Mouse (Mus musculus): Measurements from ENCODE around the gene Klf2. TPM values are rescaled to one million over a fixed set of nuclear protein-coding genes. Genes with fewer than 3 reads are reported as not detected.

Klf2 gene
- total RNA-seq (2014; rRNA removed) (3.8 and 4.0 TPM in 2 replicates), polyA plus RNA-seq (2015; fragmentation: Nextera tagmentation; extraction: Ambion mirVana) (9.5 and 10.1 TPM in 2 replicates)

GRCm38 (mm10) chr8:72318801-72319322, at the start of gene Klf2:
Gene Klf2, plus strand, starts transcription at chr8:72319033.
- H3K4me3 ChIP-seq (ENCODE audit: low read depth, low read length) = peak within 1 kb of the TSS; percentile 56
- ATAC-seq = peak; percentile 93
- H3K36me3 ChIP-seq (ENCODE audit: insufficient read depth) = no peaks in the 10 kb centered on the region
- peak within 1 kb of the TSS; percentile 58 for H3K9ac ChIP-seq
- no peak within 1 kb of the TSS for H3K27ac ChIP-seq (ENCODE audit: low read depth, low read length)
- DNase-seq = peak; percentile 87
- H3K4me1 ChIP-seq (ENCODE audit: insufficient read depth) = no peaks in the 10 kb centered on the region
- H3K4me2 ChIP-seq (ENCODE audit: low read depth) = peak within 1 kb of the TSS; percentile 83
- 2% methylated on average over 46 of the region's 46 CpGs for WGBS
- TF ChIP-seq CTCF (IDR thresholded peaks at IDR 0.05; ENCODE audit: low read depth) = peak; percentile 7; the same call in 1 of the 2 replicates
- H3K27me3 ChIP-seq (ENCODE audit: insufficient read depth, low read length) = peaks cover 17% of the 10 kb centered on the region
- H3K9me3 ChIP-seq (ENCODE audit: low read length) = no peaks in the 10 kb centered on the region

- no peak overlapping the region for H3K9ac ChIP-seq
- no peak overlapping the region for H3K4me3 ChIP-seq (ENCODE audit: low read depth, low read length)
- H3K4me2 ChIP-seq (ENCODE audit: low read depth) = no peak overlapping the region
- ATAC-seq (no peak), DNase-seq (no peak)
- no peaks in the 10 kb centered on the region for H3K36me3 ChIP-seq (ENCODE audit: insufficient read depth)
- no peaks in the 10 kb centered on the region for H3K27me3 ChIP-seq (ENCODE audit: insufficient read depth, low read length)
- WGBS = 90% methylated on average over 12 of the region's 12 CpGs
- H3K27ac ChIP-seq (ENCODE audit: low read depth, low read length) = no peak overlapping the region
- H3K9me3 ChIP-seq (ENCODE audit: low read length) = no peaks in the 10 kb centered on the region
- no peak for TF ChIP-seq CTCF (IDR thresholded peaks at IDR 0.05; ENCODE audit: low read depth)
- H3K4me1 ChIP-seq (ENCODE audit: insufficient read depth) = no peaks in the 10 kb centered on the region
Observed at GRCm38 (mm10) chr8:72270606-72271005, 48.2 kb upstream of the Klf2 start.

GRCm38 (mm10) chr8:72271051-72271660, 47.7 kb upstream of the Klf2 start:
- Histone ChIP-seq H3K27me3 (ENCODE audit: insufficient read depth, low read length) (no peaks in the 10 kb centered on the region), H3K4me2 (ENCODE audit: low read depth) (no peak overlapping the region), H3K4me1 (ENCODE audit: insufficient read depth) (no peaks in the 10 kb centered on the region), H3K36me3 (ENCODE audit: insufficient read depth) (no peaks in the 10 kb centered on the region), H3K9ac (no peak overlapping the region), H3K27ac (ENCODE audit: low read depth, low read length) (no peak overlapping the region), H3K4me3 (ENCODE audit: low read depth, low read length) (no peak overlapping the region), H3K9me3 (ENCODE audit: low read length) (no peaks in the 10 kb centered on the region)
- 68% methylated on average over 11 of the region's 11 CpGs for WGBS
- no peak for TF ChIP-seq CTCF (IDR thresholded peaks at IDR 0.05; ENCODE audit: low read depth)
- DNase-seq (no peak), ATAC-seq (no peak)

GRCm38 (mm10) chr8:72271691-72272090, 47.1 kb upstream of the Klf2 start:
- Histone ChIP-seq H3K9me3 (ENCODE audit: low read length) (no peaks in the 10 kb centered on the region), H3K27ac (ENCODE audit: low read depth, low read length) (no peak overlapping the region), H3K4me2 (ENCODE audit: low read depth) (no peak overlapping the region), H3K9ac (no peak overlapping the region), H3K4me1 (ENCODE audit: insufficient read depth) (no peaks in the 10 kb centered on the region), H3K36me3 (ENCODE audit: insufficient read depth) (no peaks in the 10 kb centered on the region), H3K4me3 (ENCODE audit: low read depth, low read length) (no peak overlapping the region), H3K27me3 (ENCODE audit: insufficient read depth, low read length) (no peaks in the 10 kb centered on the region)
- DNase-seq (no peak), ATAC-seq (no peak)
- WGBS = 76% methylated on average over 3 of the region's 3 CpGs
- TF ChIP-seq CTCF (IDR thresholded peaks at IDR 0.05; ENCODE audit: low read depth) = no peak

GRCm38 (mm10) chr8:72272361-72272760, 46.5 kb upstream of the Klf2 start:
- no peak overlapping the region for H3K4me2 ChIP-seq (ENCODE audit: low read depth)
- DNase-seq = peak; percentile 21
- H3K36me3 ChIP-seq (ENCODE audit: insufficient read depth) = no peaks in the 10 kb centered on the region
- TF ChIP-seq CTCF (IDR thresholded peaks at IDR 0.05; ENCODE audit: low read depth) = peak; percentile 63
- H3K4me3 ChIP-seq (ENCODE audit: low read depth, low read length) = no peak overlapping the region
- 21% methylated on average over 3 of the region's 3 CpGs for WGBS
- H3K27me3 ChIP-seq (ENCODE audit: insufficient read depth, low read length) = no peaks in the 10 kb centered on the region
- no peak overlapping the region for H3K27ac ChIP-seq (ENCODE audit: low read depth, low read length)
- peak; percentile 80 for ATAC-seq
- H3K9me3 ChIP-seq (ENCODE audit: low read length) = no peaks in the 10 kb centered on the region
- H3K4me1 ChIP-seq (ENCODE audit: insufficient read depth) = no peaks in the 10 kb centered on the region
- H3K9ac ChIP-seq = no peak overlapping the region

DNA sequence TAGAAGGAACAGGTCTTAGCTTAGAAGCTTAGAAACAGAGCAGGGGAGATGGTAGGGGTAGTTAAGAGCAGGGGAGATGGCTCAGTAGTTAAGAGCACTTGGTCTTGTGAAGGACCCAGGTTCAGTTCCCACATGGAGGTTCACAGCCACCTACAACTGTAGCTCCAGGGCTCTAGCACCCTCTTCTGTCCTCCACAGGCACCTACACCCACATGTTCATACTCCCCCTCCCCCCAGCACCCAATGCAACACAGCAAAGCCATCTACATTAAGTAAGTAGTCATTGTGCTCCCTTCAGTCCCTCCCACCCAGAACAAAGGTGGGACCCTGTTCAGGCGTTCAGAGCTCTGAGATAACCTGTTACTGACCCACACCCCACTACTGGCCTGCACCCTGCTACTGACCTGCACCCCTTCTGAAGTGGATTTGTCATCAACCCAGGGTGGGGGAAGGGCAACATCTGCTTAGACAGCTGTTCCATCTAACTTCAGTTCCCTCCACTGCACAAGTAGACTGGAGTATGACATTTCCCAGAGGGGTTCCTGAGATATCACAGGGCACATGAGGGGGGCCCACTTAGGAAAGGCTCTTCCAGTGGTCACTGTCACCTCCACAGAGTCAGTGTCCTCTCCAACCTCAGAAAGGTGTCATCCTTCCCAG, 45.6 kb upstream of the Klf2 start:
- no peaks in the 10 kb centered on the region for H3K9me3 ChIP-seq (ENCODE audit: low read length)
- no peak overlapping the region for H3K4me2 ChIP-seq (ENCODE audit: low read depth)
- no peaks in the 10 kb centered on the region for H3K27me3 ChIP-seq (ENCODE audit: insufficient read depth, low read length)
- ATAC-seq (no peak), DNase-seq (no peak)
- no peak overlapping the region for H3K4me3 ChIP-seq (ENCODE audit: low read depth, low read length)
- WGBS = 65% methylated on average over 1 of the region's 1 CpGs
- H3K27ac ChIP-seq (ENCODE audit: low read depth, low read length) = no peak overlapping the region
- no peak for TF ChIP-seq CTCF (IDR thresholded peaks at IDR 0.05; ENCODE audit: low read depth)
- no peaks in the 10 kb centered on the region for H3K4me1 ChIP-seq (ENCODE audit: insufficient read depth)
- no peak overlapping the region for H3K9ac ChIP-seq
- no peaks in the 10 kb centered on the region for H3K36me3 ChIP-seq (ENCODE audit: insufficient read depth)

GRCm38 (mm10) chr8:72273807-72274206, 45.0 kb upstream of the Klf2 start:
- WGBS = 74% methylated on average over 5 of the region's 5 CpGs
- Histone ChIP-seq H3K4me2 (ENCODE audit: low read depth) (no peak overlapping the region), H3K9me3 (ENCODE audit: low read length) (no peaks in the 10 kb centered on the region), H3K9ac (no peak overlapping the region), H3K36me3 (ENCODE audit: insufficient read depth) (no peaks in the 10 kb centered on the region), H3K4me3 (ENCODE audit: low read depth, low read length) (no peak overlapping the region), H3K4me1 (ENCODE audit: insufficient read depth) (no peaks in the 10 kb centered on the region), H3K27ac (ENCODE audit: low read depth, low read length) (no peak overlapping the region), H3K27me3 (ENCODE audit: insufficient read depth, low read length) (no peaks in the 10 kb centered on the region)
- no peak for TF ChIP-seq CTCF (IDR thresholded peaks at IDR 0.05; ENCODE audit: low read depth)
- DNase-seq (no peak), ATAC-seq (no peak)
